Mouse (Mus musculus): ENCODE measurements around the gene Ttn. TPM values are rescaled to one million over a fixed set of nuclear protein-coding genes. Genes with fewer than 3 reads are reported as not detected.

Ttn gene
- total RNA-seq, 4 experiments from 2014 or later: 0.67 to 5.2 (median 1.9) TPM

GRCm38 (mm10) chr2:76714984-76715383 is 267.4 kb downstream of the Ttn start:
- DNase-seq (ENCODE audit: low spot score in 2 of 2): no peak

- DNase-seq (ENCODE audit: low spot score in 2 of 2): no peak
These were observed 273.8 kb downstream of the Ttn start for GRCm38 (mm10) chr2:76708512-76708911.

- DNase-seq (ENCODE audit: low spot score in 2 of 2): no peak
These were observed 276.7 kb downstream of the Ttn start for GRCm38 (mm10) chr2:76705655-76706054.

- DNase-seq (ENCODE audit: low spot score in 2 of 2): no peak
These were observed 279.6 kb downstream of the Ttn start for GRCm38 (mm10) chr2:76702751-76703150.

- DNase-seq (ENCODE audit: low spot score in 2 of 2): no peak
These were observed 280.2 kb downstream of the Ttn start for GRCm38 (mm10) chr2:76702188-76702587.

GRCm38 (mm10) chr2:76695290-76695689 is 287.1 kb downstream of the Ttn start:
- no peak for DNase-seq (ENCODE audit: low spot score in 2 of 2)

- DNase-seq (ENCODE audit: low spot score in 2 of 2): no peak
These were observed 288.6 kb downstream of the Ttn start for GRCm38 (mm10) chr2:76693765-76694164.

- DNase-seq (ENCODE audit: low spot score in 2 of 2): no peak
These were observed 291.7 kb downstream of the Ttn start for GRCm38 (mm10) chr2:76690436-76691204.

- no peak for DNase-seq (ENCODE audit: low spot score in 2 of 2)
These were observed 294.2 kb downstream of the Ttn start for GRCm38 (mm10) chr2:76688162-76688561.

GRCm38 (mm10) chr2:76687608-76688007 is 294.7 kb downstream of the Ttn start:
- no peak for DNase-seq (ENCODE audit: low spot score in 2 of 2)

GRCm38 (mm10) chr2:76686986-76687385 is 295.4 kb downstream of the Ttn start:
- no peak for DNase-seq (ENCODE audit: low spot score in 2 of 2)

- DNase-seq (ENCODE audit: low spot score in 2 of 2): no peak
These were observed 300.0 kb downstream of the Ttn start for GRCm38 (mm10) chr2:76682301-76682700.

- DNase-seq (ENCODE audit: low spot score in 2 of 2): no peak
These were observed 305.7 kb downstream of the Ttn start for GRCm38 (mm10) chr2:76676401-76677226.

GRCm38 (mm10) chr2:76675949-76676348 is 306.4 kb downstream of the Ttn start:
- DNase-seq (ENCODE audit: low spot score in 2 of 2): no peak

GRCm38 (mm10) chr2:76675451-76675850 is 306.9 kb downstream of the Ttn start:
- no peak for DNase-seq (ENCODE audit: low spot score in 2 of 2)

- DNase-seq (ENCODE audit: low spot score in 2 of 2): peak; percentile 63 to 79
These were observed 307.5 kb downstream of the Ttn start, which contains the start of gene Plekha3 for GRCm38 (mm10) chr2:76674725-76675427. Plekha3 (plus strand) TSS chr2:76675281.

GRCm38 (mm10) chr2:76673472-76674081 is 308.8 kb downstream of the Ttn start:
- DNase-seq (ENCODE audit: low spot score in 2 of 2): no peak

GRCm38 (mm10) chr2:76672966-76673392 is 309.4 kb downstream of the Ttn start, which contains the start of gene Fkbp7:
Fkbp7 (minus strand) TSS chr2:76673116.
- DNase-seq (ENCODE audit: low spot score in 2 of 2): peak; percentile 84 to 88

- no peak for DNase-seq (ENCODE audit: low spot score in 2 of 2)
These were observed 310.1 kb downstream of the Ttn start for GRCm38 (mm10) chr2:76672134-76672745.

GRCm38 (mm10) chr2:76671641-76672040 is 310.7 kb downstream of the Ttn start:
- DNase-seq (ENCODE audit: low spot score in 2 of 2): no peak

- DNase-seq (ENCODE audit: low spot score in 2 of 2): no peak
These were observed 315.1 kb downstream of the Ttn start for GRCm38 (mm10) chr2:76667200-76667599.
